Mouse (Mus musculus): ENCODE data around the gene Nars2.

DNA sequence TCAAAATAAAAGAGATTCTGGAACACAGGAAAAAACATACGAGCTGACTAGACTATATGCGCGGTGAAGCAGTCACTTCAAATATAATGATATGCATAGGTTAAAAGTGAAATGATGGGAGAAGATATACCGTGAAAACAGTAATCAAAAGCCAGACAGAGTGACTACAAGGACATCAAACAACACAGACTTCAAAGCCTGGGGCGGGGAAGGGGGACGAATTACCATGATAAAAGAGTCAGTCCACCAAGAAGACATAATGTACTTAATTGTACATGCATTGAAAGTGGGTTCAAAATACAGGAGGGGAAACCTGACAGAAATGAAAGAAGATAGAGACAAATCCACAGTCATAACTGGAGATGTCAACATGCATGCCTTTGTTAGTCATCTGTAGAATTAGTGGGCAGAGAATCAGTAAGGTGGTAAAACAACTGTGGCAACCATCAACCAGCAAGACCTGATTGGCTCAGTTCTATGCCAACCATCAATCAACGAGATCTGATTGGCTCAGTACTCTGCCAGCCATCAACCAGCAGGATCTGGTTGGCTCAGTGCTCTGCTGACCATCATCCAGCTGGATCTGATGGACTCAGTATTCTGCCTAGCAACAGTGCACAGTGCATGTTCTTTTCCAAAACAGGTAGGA lies 30.7 kb upstream of the Nars2 start:
- TF ChIP-seq CTCF (IDR thresholded peaks at IDR 0.05; ENCODE audit: low read depth) (no peak), EP300 (IDR thresholded peaks at IDR 0.05; ENCODE audit: low read depth) (no peak)
